Mouse (Mus musculus) heart, adult 2 months (tissue): ENCODE measurements around the gene Gucy2c.

Experiments used
- CTCF ChIP-seq: fragments of 200-600 bp; IDR thresholded peaks from 2 replicates; pipeline ENCODE4 v1.8.1; 2022; ENCODE audit warnings: antibody characterized with exemption, mild to moderate bottlenecking, moderate library complexity
- EP300 ChIP-seq: fragments of 200-500 bp; IDR thresholded peaks from 2 replicates; pipeline ENCODE4 v1.6.1; 2011; ENCODE audit warnings: low read depth, low read length, control low read depth; ENCODE audit not compliant: insufficient read depth

- TF ChIP-seq EP300 (no peak), CTCF (no peak)
Observed at GRCm38 (mm10) chr6:136792884-136793758, 11.6 kb upstream of the Gucy2c start.
